Mouse (Mus musculus) heart, postnatal 0 days (tissue): Measurements from ENCODE around the gene Ntn1.

Experiments
- CTCF ChIP-seq: IDR thresholded peaks from 2 replicates; pipeline ENCODE4 v1.5.1; 2016; ENCODE audit warnings: antibody characterized with exemption, control low read depth, low read depth
- EP300 ChIP-seq: IDR thresholded peaks from 2 replicates; pipeline ENCODE4 v1.6.1; 2016; ENCODE audit warnings: antibody characterized with exemption, low read depth

GRCm38 (mm10) chr11:68401428-68401827, 805 bp upstream of the Ntn1 start:
- no peak for TF ChIP-seq CTCF
- TF ChIP-seq EP300: no peak
